Mouse (Mus musculus) heart, embryonic 10.5 days (tissue): ENCODE measurements at regions not wholly inside any gene's neighbourhood (a gene's known extent, or its start where the extent isn't known, plus 50 kb on each side); places are given as distances from the start of the nearest gene placed in this dataset.

ENCODE experiments used
- DNase-seq: peaks from one replicate; pipeline ENCODE4 v3.0.0-alpha.2; 2017; ENCODE audit warnings: low spot score
- H3K27ac ChIP-seq: fragments of 300-500 bp; sonication (generic); 2 replicates; pipeline ENCODE4 v1.5.1; 2016; ENCODE audit warnings: mild to moderate bottlenecking
- H3K27me3 ChIP-seq: fragments of 300-500 bp; sonication (generic); 2 replicates; pipeline ENCODE4 v1.6.1; 2016; ENCODE audit warnings: mild to moderate bottlenecking; ENCODE audit not compliant: poor library complexity, insufficient read depth, severe bottlenecking
- H3K36me3 ChIP-seq: fragments of 300-500 bp; sonication (generic); 2 replicates; pipeline ENCODE4 v1.6.1; 2016; ENCODE audit warnings: mild to moderate bottlenecking, moderate library complexity
- H3K4me1 ChIP-seq: fragments of 300-500 bp; sonication (generic); 2 replicates; pipeline ENCODE4 v1.6.1; 2016; ENCODE audit warnings: mild to moderate bottlenecking
- H3K4me3 ChIP-seq: fragments of 300-500 bp; sonication (generic); 2 replicates; pipeline ENCODE4 v1.5.1; 2016; ENCODE audit warnings: mild to moderate bottlenecking, moderate library complexity
- H3K9me3 ChIP-seq: fragments of 300-500 bp; sonication (generic); 2 replicates; pipeline ENCODE4 v1.6.1; 2016; ENCODE audit warnings: mild to moderate bottlenecking, moderate library complexity
- WGBS: fragments of 180-500 bp; shearing (Covaris S2); methylation state at CpG from one replicate; pipeline ENCODE4 v1.1.7; 2016; 5-methylcytosine and 5-hydroxymethylcytosine counted together

- no peak for DNase-seq
- Histone ChIP-seq H3K4me3 (no peak overlapping the region), H3K4me1 (peaks cover 17% of the 10 kb centered on the region), H3K9me3 (no peaks in the 10 kb centered on the region), H3K27me3 (no peaks in the 10 kb centered on the region; the same call in 1 of the 2 replicates), H3K36me3 (no peaks in the 10 kb centered on the region), H3K27ac (no peak overlapping the region)
- WGBS, result 64% methylated on average over 7 of the region's 7 CpGs
Observed at GRCm38 (mm10) chr5:138912711-138913105, 84.5 kb downstream of the Pdgfa start.

GRCm38 (mm10) chr5:138915068-138915467 is 82.1 kb downstream of the Pdgfa start:
- 11% methylated on average over 5 of the region's 5 CpGs for WGBS
- H3K36me3 ChIP-seq, result no peaks in the 10 kb centered on the region
- H3K4me3 ChIP-seq, result no peak overlapping the region
- H3K9me3 ChIP-seq, result no peaks in the 10 kb centered on the region
- no peak overlapping the region for H3K27ac ChIP-seq
- no peak for DNase-seq
- peaks cover 17% of the 10 kb centered on the region for H3K4me1 ChIP-seq
- peaks cover 4% of the 10 kb centered on the region; the same call in 1 of the 2 replicates for H3K27me3 ChIP-seq

- Histone ChIP-seq H3K9me3 (no peaks in the 10 kb centered on the region), H3K4me3 (no peak overlapping the region), H3K27me3 (peaks cover 7% of the 10 kb centered on the region), H3K4me1 (peaks cover 21% of the 10 kb centered on the region), H3K27ac (no peak overlapping the region), H3K36me3 (no peaks in the 10 kb centered on the region)
- WGBS, result 66% methylated on average over 4 of the region's 4 CpGs
- DNase-seq, result no peak
Observed at GRCm38 (mm10) chr5:138915496-138915895, 81.7 kb downstream of the Pdgfa start.

GRCm38 (mm10) chr5:138920156-138920845 is 76.9 kb downstream of the Pdgfa start:
- peaks cover 16% of the 10 kb centered on the region for H3K27me3 ChIP-seq
- H3K27ac ChIP-seq, result 0 out of 2 replicates have a peak overlapping the region, but pooled peaks have one; percentile 6
- no peaks in the 10 kb centered on the region for H3K36me3 ChIP-seq
- no peak overlapping the region for H3K4me3 ChIP-seq
- no peaks in the 10 kb centered on the region for H3K9me3 ChIP-seq
- no peak for DNase-seq
- 0 out of 2 replicates have a peak, but pooled peaks cover 9% of the 10 kb centered on the region for H3K4me1 ChIP-seq
- WGBS, result 62% methylated on average over 7 of the region's 7 CpGs

GRCm38 (mm10) chr5:138922116-138922515 is 75.1 kb downstream of the Pdgfa start:
- no peaks in the 10 kb centered on the region for H3K36me3 ChIP-seq
- H3K9me3 ChIP-seq, result no peaks in the 10 kb centered on the region
- peaks cover 16% of the 10 kb centered on the region for H3K27me3 ChIP-seq
- no peak overlapping the region for H3K27ac ChIP-seq
- DNase-seq, result no peak
- 74% methylated on average over 3 of the region's 3 CpGs for WGBS
- H3K4me3 ChIP-seq, result no peak overlapping the region
- H3K4me1 ChIP-seq, result 0 out of 2 replicates have a peak, but pooled peaks cover 9% of the 10 kb centered on the region
